Mouse (Mus musculus) gastrocnemius, adult 2 months (tissue): Measurements from ENCODE around the gene Syt3. TPM values are rescaled to one million over a fixed set of nuclear protein-coding genes. Genes with fewer than 3 reads are reported as not detected.

Source experiments
- DNase-seq: peaks from one replicate; pipeline ENCODE4 v3.0.0; 2022
- H3K27ac ChIP-seq: fragments of 200-600 bp; 2 replicates; pipeline ENCODE4 v1.8.1; 2022; ENCODE audit warnings: mild to moderate bottlenecking
- H3K4me3 ChIP-seq: fragments of 200-600 bp; 2 replicates; pipeline ENCODE4 v1.8.1; 2022; ENCODE audit warnings: mild to moderate bottlenecking, moderate library complexity
- CTCF ChIP-seq: fragments of 200-600 bp; IDR thresholded peaks from 2 replicates; pipeline ENCODE4 v1.8.1; 2022; ENCODE audit warnings: antibody characterized with exemption, mild to moderate bottlenecking, moderate library complexity
- intact Hi-C: fragments of 180-260 bp; cut with DNase I; formaldehyde crosslinking; loops from one replicate; pipeline ENCODE4 v1.15.1; 2025
- total RNA-seq, 2 experiments: library from RNA; stranded (reverse); gene quantifications; 2 replicates each; pipeline ENCODE4 v1.2.3; 2021

The Syt3 gene
- total RNA-seq, 2 experiments from 2014 or later, result 2.3 to 3.6 TPM

GRCm38 (mm10) chr7:44350957-44351711 is 32.8 kb upstream of the Syt3 start:
- DNase-seq, result peak; percentile 77
- Histone ChIP-seq H3K4me3 (peak overlapping the region; percentile 51), H3K27ac (no peak overlapping the region)
- intact Hi-C loops, result loop anchor here (1.0 kb wide), 1 partner anchor 89 kb away; no protein-coding TSS in a partner anchor
- TF ChIP-seq CTCF, result peak; percentile 89

- intact Hi-C loops, result loop anchor here (1.0 kb wide), 1 partner anchor 90 kb away; no protein-coding TSS in a partner anchor
- no peak for TF ChIP-seq CTCF
- H3K4me3 ChIP-seq, result no peak overlapping the region
- no peak for DNase-seq
- H3K27ac ChIP-seq, result no peak overlapping the region
Measured at GRCm38 (mm10) chr7:44351881-44352749, 31.8 kb upstream of the Syt3 start.

- Histone ChIP-seq H3K4me3 (no peak overlapping the region), H3K27ac (no peak overlapping the region)
- DNase-seq, result no peak
- intact Hi-C loops, result no loop called here
- TF ChIP-seq CTCF, result no peak
Measured at GRCm38 (mm10) chr7:44352750-44353600, 30.9 kb upstream of the Syt3 start.

- no peak for TF ChIP-seq CTCF
- no peak for DNase-seq
- Histone ChIP-seq H3K27ac (no peak overlapping the region), H3K4me3 (no peak overlapping the region)
- intact Hi-C loops, result no loop called here
Measured at GRCm38 (mm10) chr7:44353601-44354340, 30.1 kb upstream of the Syt3 start.

GRCm38 (mm10) chr7:44355411-44355810 is 28.5 kb upstream of the Syt3 start:
- Histone ChIP-seq H3K27ac (no peak overlapping the region), H3K4me3 (no peak overlapping the region)
- intact Hi-C loops, result no loop called here
- TF ChIP-seq CTCF, result no peak
- DNase-seq, result no peak

- H3K4me3 ChIP-seq, result peak overlapping the region; percentile 34
Measured at GRCm38 (mm10) chr7:44356590-44357481, 27.1 kb upstream of the Syt3 start.

GRCm38 (mm10) chr7:44357531-44357930 is 26.4 kb upstream of the Syt3 start:
- no peak overlapping the region for H3K27ac ChIP-seq
- no peak overlapping the region for H3K4me3 ChIP-seq
- intact Hi-C loops, result no loop called here
- TF ChIP-seq CTCF, result no peak
- no peak for DNase-seq

More at GRCm38 (mm10) chr7:44356590-44357481, 27.1 kb upstream of the Syt3 start:
- DNase-seq, result no peak
- H3K27ac ChIP-seq, result peak overlapping the region; percentile 8; the same call in 1 of the 2 replicates
- intact Hi-C loops, result no loop called here
- TF ChIP-seq CTCF, result no peak

- Histone ChIP-seq H3K4me3 (no peak overlapping the region), H3K27ac (no peak overlapping the region)
- intact Hi-C loops, result no loop called here
- no peak for TF ChIP-seq CTCF
- no peak for DNase-seq
Measured at GRCm38 (mm10) chr7:44358012-44358411, 25.9 kb upstream of the Syt3 start.

GRCm38 (mm10) chr7:44358886-44359654 is 24.8 kb upstream of the Syt3 start:
- intact Hi-C loops, result no loop called here
- no peak for TF ChIP-seq CTCF
- DNase-seq, result no peak
- Histone ChIP-seq H3K4me3 (peak overlapping the region; percentile 86), H3K27ac (no peak overlapping the region)

GRCm38 (mm10) chr7:44359908-44360672 is 23.8 kb upstream of the Syt3 start:
- TF ChIP-seq CTCF, result no peak
- intact Hi-C loops, result loop anchor here (2.0 kb wide), 1 partner anchor 55 kb away; no protein-coding TSS in a partner anchor
- peak overlapping the region; percentile 86 for H3K4me3 ChIP-seq
- DNase-seq, result peak; percentile 94
- H3K27ac ChIP-seq, result peak overlapping the region; percentile 88
